Mouse (Mus musculus) heart, embryonic 11.5 days (tissue): ENCODE measurements around the gene Zfp36l1. TPM values are rescaled to one million over a fixed set of nuclear protein-coding genes. Genes with fewer than 3 reads are reported as not detected.

Experiments used
- ATAC-seq: fragments of 200-750 bp; cut with Nextera tagmentation; replicated peaks from 2 replicates; pipeline ENCODE4 v1.8.0; 2017; ENCODE audit warnings: moderate library complexity; ENCODE audit not compliant: insufficient number of reproducible peaks, low FRiP score, low TSS enrichment
- H3K27ac ChIP-seq: fragments of 300-500 bp; sonication (generic); 2 replicates; pipeline ENCODE4 v1.5.1; 2014; ENCODE audit warnings: mild to moderate bottlenecking, low read depth, low read length
- H3K27me3 ChIP-seq: fragments of 300-500 bp; sonication (generic); 2 replicates; pipeline ENCODE4 v1.6.1; 2014; ENCODE audit warnings: mild to moderate bottlenecking, low read length, mixed read lengths; ENCODE audit not compliant: control insufficient read depth, insufficient read depth
- H3K36me3 ChIP-seq: fragments of 300-500 bp; sonication (generic); 2 replicates; pipeline ENCODE4 v1.6.1; 2014; ENCODE audit warnings: mild to moderate bottlenecking, low read length, moderate library complexity, mixed read lengths; ENCODE audit not compliant: control insufficient read depth, insufficient read depth
- H3K4me1 ChIP-seq: fragments of 300-500 bp; sonication (generic); 2 replicates; pipeline ENCODE4 v1.6.1; 2014; ENCODE audit warnings: low read length; ENCODE audit not compliant: control insufficient read depth, insufficient read depth
- H3K4me2 ChIP-seq: fragments of 300-500 bp; sonication (generic); 2 replicates; pipeline ENCODE4 v1.6.1; 2014; ENCODE audit warnings: mild to moderate bottlenecking, moderate library complexity
- H3K4me3 ChIP-seq: fragments of 300-500 bp; sonication (generic); 2 replicates; pipeline ENCODE4 v1.5.1; 2014; ENCODE audit warnings: low read depth, low read length
- H3K9ac ChIP-seq: fragments of 300-500 bp; sonication (generic); 2 replicates; pipeline ENCODE4 v1.6.1; 2014; ENCODE audit warnings: mild to moderate bottlenecking, low read depth, low read length, moderate library complexity
- H3K9me3 ChIP-seq: fragments of 300-500 bp; sonication (generic); replicated peaks from 2 replicates; pipeline ENCODE4 v1.6.1; 2016; ENCODE audit warnings: low read length; ENCODE audit not compliant: control insufficient read depth
- WGBS: fragments of 180-500 bp; shearing (Covaris S2); extraction: QIAGEN DNeasy Blood & Tissue Kit; methylation state at CpG from one replicate; pipeline ENCODE4 v1.1.7; 2014; ENCODE audit not compliant: insufficient replicate concordance; 5-methylcytosine and 5-hydroxymethylcytosine counted together
- polyA plus RNA-seq: library from polyadenylated mRNA; unstranded; fragments of >200 nt; fragmentation: Nextera tagmentation; extraction: Ambion mirVana; gene quantifications from 2 replicates; pipeline ENCODE4 v1.2.1, GENCODE M21; 2014

The Zfp36l1 gene
- polyA plus RNA-seq, 1 experiment from 2014 or later = 144 TPM

DNA sequence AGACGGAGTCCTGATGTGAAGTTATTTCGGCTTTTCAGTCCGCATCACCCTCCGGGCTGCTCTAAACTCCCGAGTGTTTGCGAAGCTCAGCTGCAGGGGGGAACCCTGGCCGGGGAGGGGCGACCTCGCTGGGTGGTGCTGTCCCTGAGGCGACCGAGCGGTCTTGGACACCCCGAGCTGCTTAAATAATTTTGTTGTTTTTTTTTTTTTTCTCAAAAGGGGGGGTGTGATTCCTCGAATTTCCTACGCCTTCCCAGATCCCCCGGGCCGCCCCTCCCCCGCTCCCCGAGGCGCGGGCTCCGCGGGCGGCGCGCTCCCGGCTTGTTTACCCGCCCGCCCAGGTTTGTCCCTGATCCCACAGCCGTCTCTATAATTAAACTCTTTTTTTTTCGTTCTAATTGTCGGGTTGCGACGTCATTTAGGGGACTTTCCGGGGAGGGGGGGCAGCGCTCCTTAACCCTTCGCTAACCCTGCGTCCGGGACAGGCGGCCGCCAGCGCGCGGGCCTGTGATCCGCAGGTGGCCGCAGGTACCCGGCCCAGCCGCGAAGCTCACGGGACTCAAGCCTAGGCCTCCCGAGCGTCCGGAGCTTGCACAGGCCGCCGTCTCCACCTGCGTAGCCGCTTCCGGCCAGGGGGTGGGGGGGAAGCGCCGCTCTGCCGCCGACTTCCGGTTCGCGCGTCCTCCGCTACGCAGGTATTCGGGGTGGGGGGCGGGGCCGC is 2.5 kb upstream of the Zfp36l1 start:
- Histone ChIP-seq H3K36me3 (peaks cover 7% of the 10 kb centered on the region; the same call in 1 of the 2 replicates), H3K4me2 (peak overlapping the region; percentile 96), H3K4me3 (peak overlapping the region; percentile 95), H3K9ac (peak overlapping the region; percentile 97), H3K4me1 (peaks cover 12% of the 10 kb centered on the region), H3K27ac (peak overlapping the region; percentile 99), H3K27me3 (no peaks in the 10 kb centered on the region), H3K9me3 (no peaks in the 10 kb centered on the region)
- peak; percentile 68 for ATAC-seq
- under 1% methylated on average over 70 of the region's 71 CpGs for WGBS

DNA sequence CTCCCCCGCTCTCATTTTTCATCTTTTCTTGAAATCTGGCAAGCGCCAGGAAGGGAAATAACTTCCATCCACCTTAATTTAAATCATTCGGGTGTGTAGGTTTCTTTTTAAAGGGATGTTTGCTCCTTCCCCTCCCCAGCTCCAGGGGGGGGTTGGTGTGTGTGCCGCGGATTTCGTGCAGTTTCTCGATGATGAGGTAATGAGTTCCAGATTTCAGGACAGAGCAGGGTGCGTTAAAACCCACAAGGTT is 2.0 kb upstream of the Zfp36l1 start:
- Histone ChIP-seq H3K4me1 (peaks cover 17% of the 10 kb centered on the region), H3K27me3 (no peaks in the 10 kb centered on the region), H3K27ac (peak overlapping the region; percentile 99), H3K4me2 (peak overlapping the region; percentile 96), H3K36me3 (peaks cover 8% of the 10 kb centered on the region), H3K9me3 (no peaks in the 10 kb centered on the region), H3K4me3 (peak overlapping the region; percentile 95), H3K9ac (peak overlapping the region; percentile 97)
- 0% methylated on average over 8 of the region's 8 CpGs for WGBS
- no peak for ATAC-seq

DNA sequence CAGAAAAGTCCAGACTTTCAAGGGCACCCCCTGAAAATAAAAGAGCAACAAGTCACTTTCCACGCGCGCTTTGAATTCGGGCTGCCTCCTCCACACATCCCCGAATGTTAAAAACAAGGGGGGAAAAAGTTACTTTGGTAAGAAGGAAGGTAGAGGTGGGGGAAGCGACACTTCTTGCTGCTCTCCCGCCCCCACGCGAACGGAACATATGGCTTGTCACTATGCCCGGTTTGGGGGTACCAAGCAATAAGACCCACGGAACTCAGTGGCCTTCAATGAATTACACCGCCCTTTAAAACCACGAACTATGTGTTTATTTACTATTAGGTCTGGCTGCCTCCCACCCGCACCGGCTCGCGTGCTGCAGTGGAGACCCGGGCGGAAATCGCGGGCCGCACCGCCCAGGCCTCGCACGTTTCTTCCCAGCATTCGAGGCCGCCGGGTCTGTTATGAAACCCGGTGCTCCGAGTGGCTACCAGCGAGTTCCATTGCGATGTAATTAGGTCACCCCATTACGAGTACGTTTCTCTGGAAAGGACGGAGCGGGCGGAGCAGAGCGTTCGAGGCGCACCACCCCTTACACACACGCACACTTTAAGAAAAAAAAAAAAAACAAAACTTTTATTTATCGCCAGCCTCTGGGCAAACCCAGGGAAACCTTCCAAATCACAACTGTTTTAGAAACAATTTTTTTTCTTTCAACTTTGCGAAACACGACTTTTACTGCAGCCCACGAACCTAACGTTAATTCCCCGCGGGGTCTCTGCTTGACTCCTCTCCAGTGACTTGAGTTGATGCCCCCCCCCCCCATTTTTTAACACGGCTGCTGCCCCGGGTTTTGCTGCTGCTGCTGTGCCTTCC is 1.4 kb upstream of the Zfp36l1 start:
- H3K27me3 ChIP-seq = no peaks in the 10 kb centered on the region
- no peak for ATAC-seq
- WGBS = under 1% methylated on average over 51 of the region's 51 CpGs

DNA sequence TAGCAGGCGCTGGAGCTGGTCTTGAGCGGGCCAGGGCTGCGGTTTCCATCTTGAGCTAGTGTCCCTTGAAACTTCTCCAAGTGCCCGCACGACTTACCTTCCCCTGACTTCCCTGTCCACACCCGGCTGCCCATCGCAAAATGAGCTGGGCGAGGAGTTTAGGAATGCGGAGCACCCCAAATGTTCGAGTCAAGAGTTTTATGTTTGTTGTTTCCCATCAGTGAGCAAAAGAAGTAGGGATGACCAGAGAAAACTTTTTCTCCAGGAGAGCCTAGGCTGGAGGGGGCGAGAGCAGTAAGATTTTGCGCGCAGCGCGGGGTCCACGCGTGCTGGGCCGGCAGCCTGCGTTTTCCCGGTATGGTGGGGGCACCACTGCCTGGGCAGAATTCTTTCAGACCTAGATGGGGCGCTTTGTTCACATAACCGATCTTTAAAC is 791 bp upstream of the Zfp36l1 start:
- Histone ChIP-seq H3K36me3 (peaks cover 7% of the 10 kb centered on the region), H3K27me3 (no peaks in the 10 kb centered on the region), H3K4me2 (peak overlapping the region; percentile 96), H3K27ac (peak overlapping the region; percentile 99), H3K9ac (peak overlapping the region; percentile 97), H3K4me1 (peaks cover 24% of the 10 kb centered on the region), H3K4me3 (peak overlapping the region; percentile 95), H3K9me3 (no peaks in the 10 kb centered on the region)
- ATAC-seq = no peak
- 0% methylated on average over 22 of the region's 22 CpGs for WGBS

More for the DNA sequence above, 1.4 kb upstream of the Zfp36l1 start:
- peaks cover 21% of the 10 kb centered on the region for H3K4me1 ChIP-seq
- peak overlapping the region; percentile 97 for H3K9ac ChIP-seq
- peak overlapping the region; percentile 96 for H3K4me2 ChIP-seq
- peak overlapping the region; percentile 95 for H3K4me3 ChIP-seq
- no peaks in the 10 kb centered on the region for H3K9me3 ChIP-seq
- H3K27ac ChIP-seq = peak overlapping the region; percentile 99
- H3K36me3 ChIP-seq = peaks cover 7% of the 10 kb centered on the region

DNA sequence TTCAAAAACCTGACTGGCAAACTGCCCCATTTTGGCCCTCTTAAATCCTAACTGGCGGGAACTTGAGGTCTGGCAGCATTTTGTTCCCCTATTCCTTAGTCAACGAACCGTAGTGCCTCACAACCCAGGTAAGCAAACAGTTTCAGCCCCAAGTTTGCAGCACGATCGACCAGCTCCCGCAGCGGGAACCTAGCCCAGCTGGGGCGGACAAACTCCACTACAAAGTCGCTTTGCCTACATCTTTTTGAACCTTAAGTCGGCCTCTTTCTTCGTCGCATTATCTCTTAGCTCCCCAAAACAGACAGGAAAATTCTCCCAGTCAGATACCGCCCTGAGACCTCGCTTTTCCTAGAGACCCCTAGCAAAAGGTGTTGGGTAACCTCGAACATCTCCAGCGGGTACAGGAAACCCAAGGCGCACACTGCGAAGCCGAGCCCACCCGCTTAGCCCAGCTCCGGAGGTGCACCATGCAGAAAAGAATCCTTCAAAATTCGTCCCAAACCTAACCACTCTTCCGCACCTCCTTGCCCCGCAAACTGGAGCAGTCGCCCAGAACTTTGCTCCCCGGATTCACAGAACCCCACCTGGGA is 647 bp downstream of the Zfp36l1 start:
- Histone ChIP-seq H3K27me3 (no peaks in the 10 kb centered on the region), H3K9ac (peak overlapping the region; percentile 99), H3K36me3 (peaks cover 8% of the 10 kb centered on the region), H3K27ac (peak overlapping the region; percentile 99), H3K4me1 (peaks cover 24% of the 10 kb centered on the region), H3K4me2 (peak overlapping the region; percentile 96), H3K4me3 (peak overlapping the region; percentile 95), H3K9me3 (no peaks in the 10 kb centered on the region)
- no peak for ATAC-seq
- under 1% methylated on average over 26 of the region's 26 CpGs for WGBS

DNA sequence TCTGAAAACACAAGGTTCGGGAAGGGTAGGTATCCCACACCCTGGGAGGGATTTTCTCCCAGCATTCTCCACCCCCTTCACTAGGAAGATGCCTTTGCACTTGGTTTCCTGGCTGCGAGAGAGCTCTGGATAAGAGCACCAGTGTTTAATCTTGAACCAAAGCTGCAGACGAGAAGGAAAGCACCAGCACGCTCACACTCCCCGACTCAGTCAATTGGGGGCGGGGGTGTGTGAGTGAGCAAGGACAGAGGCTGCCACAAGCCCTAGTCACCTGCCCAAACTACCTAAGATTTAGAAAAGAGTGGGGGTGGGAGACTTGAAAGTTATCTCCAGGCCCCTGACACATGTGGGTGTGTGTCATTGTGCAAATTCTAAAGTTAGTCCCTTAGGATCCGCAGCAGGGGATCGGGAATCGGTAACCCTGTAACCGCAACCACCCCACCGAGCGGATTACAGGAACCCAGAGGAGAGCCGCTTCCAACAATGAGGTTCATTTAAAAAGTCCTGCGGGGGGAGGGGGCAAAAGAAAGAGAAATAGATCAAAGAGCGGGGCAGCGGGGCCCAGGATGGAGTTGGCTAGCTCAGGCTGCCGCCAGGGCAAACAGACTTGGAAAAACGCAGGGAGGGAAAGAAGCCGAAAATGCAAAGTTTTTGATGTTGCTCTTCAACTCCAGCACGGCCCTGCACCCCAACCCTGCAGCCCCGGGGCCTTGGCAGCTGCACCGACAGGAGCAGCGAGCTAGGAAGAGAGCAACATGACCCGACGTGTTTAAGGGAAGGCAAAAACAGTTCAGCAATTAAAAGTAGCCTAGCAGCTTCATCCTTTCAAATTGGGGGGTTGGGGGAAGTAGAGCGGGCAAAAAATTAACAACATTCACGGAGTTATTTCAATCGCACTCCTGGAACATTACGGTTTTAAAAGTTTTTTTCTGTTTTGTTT is 1.4 kb downstream of the Zfp36l1 start:
- Histone ChIP-seq H3K9ac (peak overlapping the region; percentile 99), H3K9me3 (no peaks in the 10 kb centered on the region), H3K4me1 (peaks cover 19% of the 10 kb centered on the region), H3K4me2 (peak overlapping the region; percentile 96), H3K27me3 (no peaks in the 10 kb centered on the region), H3K36me3 (peaks cover 10% of the 10 kb centered on the region), H3K27ac (peak overlapping the region; percentile 99), H3K4me3 (peak overlapping the region; percentile 95)
- ATAC-seq = no peak
- under 1% methylated on average over 29 of the region's 29 CpGs for whole genome bisulfite sequencing

DNA sequence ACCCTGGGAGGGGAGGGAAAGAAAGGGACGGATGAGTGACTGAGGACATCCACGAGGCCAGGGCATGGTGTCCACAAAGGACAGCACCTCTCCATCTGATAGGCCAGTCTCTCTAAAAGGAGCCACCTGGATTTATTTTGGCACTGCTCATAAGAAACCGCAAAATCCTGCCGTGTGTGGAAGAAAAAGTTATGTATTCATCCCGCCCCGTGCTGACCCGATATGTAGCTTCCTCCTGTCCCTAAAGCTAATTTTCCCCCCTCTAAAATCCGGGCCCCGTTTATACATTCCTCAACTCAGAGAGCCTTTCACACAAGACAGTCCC is 2.3 kb downstream of the Zfp36l1 start:
- Histone ChIP-seq H3K27ac (peak overlapping the region; percentile 99), H3K9me3 (no peaks in the 10 kb centered on the region), H3K9ac (peak overlapping the region; percentile 99), H3K4me1 (peaks cover 15% of the 10 kb centered on the region), H3K36me3 (peaks cover 10% of the 10 kb centered on the region), H3K27me3 (no peaks in the 10 kb centered on the region), H3K4me2 (peak overlapping the region; percentile 96), H3K4me3 (peak overlapping the region; percentile 95)
- ATAC-seq = no peak
- WGBS = 4% methylated on average over 9 of the region's 9 CpGs
